ENCODE assay signal across 25 mouse cellular contexts in the genomic region with DNA sequence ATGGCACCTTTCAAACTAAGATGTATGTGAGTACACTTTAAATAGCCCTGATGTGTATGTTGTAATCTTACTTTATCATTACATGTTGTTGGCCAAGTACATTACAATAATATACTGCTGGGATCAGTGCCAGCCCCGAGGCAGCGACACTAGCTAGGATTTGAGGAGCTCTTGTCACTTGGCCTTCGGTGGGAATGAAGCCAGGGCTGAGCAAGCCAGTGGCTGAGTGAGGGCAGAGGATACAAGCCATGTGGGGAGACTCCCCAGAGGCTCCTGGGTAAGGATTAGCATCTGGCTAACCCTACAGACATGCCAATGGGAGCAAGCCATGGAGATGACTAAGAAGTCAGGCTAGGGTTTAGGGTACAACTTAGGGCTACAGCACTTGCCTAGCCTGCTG. TPM values are rescaled to one million over a fixed set of nuclear protein-coding genes. Genes with fewer than 3 reads are reported as not detected.
DNase-seq lines count a peak whose midpoint lies in the region; ATAC-seq and TF ChIP-seq lines count a peak whose summit lies in the region.
"Had no signal": no experiment of that assay in that cellular context is flagged by ENCODE, and none has a peak within 500 bp of the region (broad histone marks: within the 10 kb centered on the region; RNA-seq: fewer than 3 reads in every experiment).

No protein-coding gene starts in this region.

- H3K36me3 ChIP-seq in heart, embryonic 13.5 days, result no peaks in the 10 kb centered on the region
- H3K36me3 ChIP-seq in heart, adult 2 months (ENCODE audit: control insufficient read depth, insufficient read depth, low read length), result no peaks in the 10 kb centered on the region
- H3K36me3 ChIP-seq: hindbrain, embryonic 10.5 days; hindbrain, embryonic 15.5 days; stomach, embryonic 15.5 days had no signal

- TF ChIP-seq POLR2A in heart, adult 2 months (IDR thresholded peaks at IDR 0.05; ENCODE audit: insufficient read depth, low read depth, low read length), result no peak

- H3K9ac ChIP-seq in heart, embryonic 13.5 days, result no peak overlapping the region
- H3K9ac ChIP-seq in heart, adult 2 months (ENCODE audit: low read depth, low read length), result no peak overlapping the region
- H3K9ac ChIP-seq: forebrain, embryonic 13.5 days; hindbrain, embryonic 15.5 days; liver, embryonic 14.5 days; stomach, embryonic 15.5 days had no signal

- peak overlapping the region; percentile 66 for H3K27ac ChIP-seq in heart, embryonic 13.5 days (replicated peaks)
- no peak overlapping the region for H3K27ac ChIP-seq in heart, adult 2 months
- H3K27ac ChIP-seq: forebrain, embryonic 13.5 days; hindbrain, embryonic 10.5 days; hindbrain, embryonic 15.5 days; liver, embryonic 14.5 days; stomach, embryonic 15.5 days had no signal

- 25% methylated on average over 3 of the region's 3 CpGs for WGBS in heart, embryonic 13.5 days
- WGBS in heart, adult 2 months, result 14% methylated on average over 3 of the region's 3 CpGs

- no peak for TF ChIP-seq CTCF in heart, adult 2 months (IDR thresholded peaks at IDR 0.05)

- H3K79me2 ChIP-seq in heart, adult 2 months (replicated peaks; ENCODE audit: control insufficient read depth, insufficient read depth, low read length), result no peaks in the 10 kb centered on the region

- intact Hi-C loops in heart, adult 2 months (cut with DNase I), result no loop called here

- no peak for TF ChIP-seq EP300 in heart, adult 2 months (IDR thresholded peaks at IDR 0.05; ENCODE audit: insufficient read depth, low read depth, low read length)

- H3K4me3 ChIP-seq in heart, embryonic 13.5 days, result no peak overlapping the region
- no peak overlapping the region for H3K4me3 ChIP-seq in heart, adult 2 months
- H3K4me3 ChIP-seq: erythroblast, embryonic 14.5 days; forebrain, embryonic 13.5 days; hindbrain, embryonic 10.5 days; hindbrain, embryonic 15.5 days; stomach, embryonic 15.5 days had no signal

- DNase-seq in heart, adult 11 months, result no peak
- peak; percentile 18 for DNase-seq in heart, postnatal 4 days
- no peak for DNase-seq in heart, adult 2 months
- DNase-seq in 3T3-L1 (ENCODE audit: low read depth, low spot score), result peak; percentile 38
- DNase-seq in adipocyte (ENCODE audit: low spot score), result peak; percentile 56
- no peak for DNase-seq in layer of hippocampus, adult 11-12 months (ENCODE audit: low spot score)
- DNase-seq: B cell, adult 2 months; cerebellum, adult 18-20 months; gastrocnemius, postnatal 25 days; kidney, adult 11 months; kidney, postnatal 14 days; liver; right cerebral cortex, postnatal 25 days; thymus, postnatal 14 days had no signal

- H3K9me3 ChIP-seq in heart, embryonic 13.5 days, result no peaks in the 10 kb centered on the region
- H3K9me3 ChIP-seq: forebrain, embryonic 13.5 days; hindbrain, embryonic 10.5 days; hindbrain, embryonic 15.5 days; stomach, embryonic 15.5 days had no signal

- no peak overlapping the region for H3K4me2 ChIP-seq in heart, embryonic 13.5 days
- H3K4me2 ChIP-seq: forebrain, embryonic 13.5 days; hindbrain, embryonic 15.5 days; midbrain, embryonic 11.5 days; stomach, embryonic 15.5 days had no signal

- ATAC-seq in heart, embryonic 13.5 days (ENCODE audit: extremely low read depth, insufficient number of reproducible peaks, low FRiP score, low TSS enrichment), result no peak; the same call in 1 of the 2 replicates
- ATAC-seq: activated CD4-positive, CD25-positive, alpha-beta regulatory T cell, adult 4 months; forebrain, embryonic 13.5 days; inflammation-experienced regulatory T-cells, adult 6 months; midbrain, embryonic 16.5 days had no signal

- peaks cover 9% of the 10 kb centered on the region for H3K4me1 ChIP-seq in heart, embryonic 13.5 days
- no peaks in the 10 kb centered on the region for H3K4me1 ChIP-seq in heart, adult 2 months (ENCODE audit: control insufficient read depth, insufficient read depth, low read length)
- H3K4me1 ChIP-seq: forebrain, embryonic 13.5 days; stomach, embryonic 15.5 days had no signal

- no peaks in the 10 kb centered on the region for H3K27me3 ChIP-seq in heart, embryonic 13.5 days (replicated peaks)
- no peaks in the 10 kb centered on the region for H3K27me3 ChIP-seq in heart, adult 2 months (ENCODE audit: control insufficient read depth, insufficient read depth, low read length)
- H3K27me3 ChIP-seq: forebrain, embryonic 13.5 days; hindbrain, embryonic 15.5 days; stomach, embryonic 15.5 days had no signal

RNA-seq across cellular contexts. Expression of gene Trim9, which starts 18.4 kb away (rescaled TPM):
- polyA plus RNA-seq in heart, embryonic 13.5 days (2015; fragmentation: Nextera tagmentation; extraction: Ambion mirVana), result 0.32 and 0.57 TPM in 2 replicates
- under 1 TPM; 0.36 to 0.95 TPM for total RNA-seq in heart, postnatal 4 days (2021)
- under 1 TPM; 0.11 to 0.16 TPM for total RNA-seq in heart, adult 2 months (2021)
- polyA plus RNA-seq in heart, adult 2 months (2012; rRNA removed), result 0.12 TPM in 1 of 2 replicates, not detected in the other
- polyA plus RNA-seq: activated CD4-positive, CD25-positive, alpha-beta regulatory T cell, adult 4 months; erythroblast, embryonic 14.5 days; inflammation-experienced regulatory T-cells, adult 6 months had no signal

Comparison
In these comparisons a context has a peak if more than half of its experiments do, and no peak if none do; other contexts are left out.
1. DNase-seq: peak in heart, postnatal 4 days (single experiment), 3T3-L1 (single experiment) and adipocyte (single experiment); none in heart, adult 11 months (single experiment), heart, adult 2 months (0 of 2) and layer of hippocampus, adult 11-12 months (single experiment).